7 mouse cellular contexts compared by ENCODE assay signal in the genomic region with DNA sequence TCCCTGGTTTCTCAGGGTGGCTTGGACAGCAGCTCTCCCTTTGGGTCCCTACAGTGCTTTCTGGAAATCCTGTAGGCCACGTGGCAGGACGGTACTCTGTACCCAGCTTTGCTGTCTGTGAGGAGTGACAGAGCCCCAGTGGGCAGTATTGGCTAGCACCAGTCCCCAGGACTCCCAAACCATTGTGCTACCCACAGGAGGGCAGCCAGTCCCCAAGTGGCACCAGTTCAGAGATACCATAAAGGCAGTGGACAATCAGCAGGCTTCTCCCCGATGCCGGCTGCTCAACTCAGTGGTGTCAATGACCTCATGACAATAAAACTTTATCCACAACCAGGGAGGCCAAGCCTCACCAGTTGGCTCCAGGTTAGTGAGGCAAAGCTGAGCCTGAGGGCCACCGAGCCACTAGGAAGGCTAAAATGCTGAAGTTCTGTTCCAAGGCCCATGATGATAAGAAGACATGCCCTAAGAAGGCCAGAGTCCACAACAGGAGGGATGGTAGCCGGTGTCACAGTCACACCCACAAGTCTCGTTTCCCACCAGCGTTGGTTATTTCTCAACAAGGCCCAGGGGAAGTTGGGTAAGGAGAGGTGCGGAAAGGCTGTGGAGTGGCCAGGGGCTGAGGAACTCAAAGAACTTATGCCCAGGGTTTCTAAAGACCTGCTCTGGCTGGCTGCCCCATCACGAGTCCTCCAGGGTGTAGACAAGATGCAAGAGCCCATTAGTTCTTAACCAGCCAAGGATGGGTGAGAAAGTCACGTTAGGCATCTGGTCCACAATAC. TPM values are rescaled to one million over a fixed set of nuclear protein-coding genes. Genes with fewer than 3 reads are reported as not detected.
DNase-seq lines count a peak whose midpoint lies in the region; ATAC-seq lines count a peak whose summit lies in the region.

No protein-coding gene starts in this region.

- peak overlapping the region; percentile 92 for H3K4me3 ChIP-seq in liver, embryonic 11.5 days (ENCODE audit: low read depth, low read length)
- peak overlapping the region; percentile 82 for H3K4me3 ChIP-seq in forebrain, embryonic 13.5 days
- peak overlapping the region; percentile 86 for H3K4me3 ChIP-seq in liver, embryonic 15.5 days (replicated peaks)
- H3K4me3 ChIP-seq in stomach, embryonic 14.5 days (ENCODE audit: low read depth, low read length), result no peak overlapping the region

- peak overlapping the region; percentile 78 for H3K4me2 ChIP-seq in liver, embryonic 11.5 days
- H3K4me2 ChIP-seq in forebrain, embryonic 13.5 days, result peak overlapping the region; percentile 100
- peak overlapping the region; percentile 94 for H3K4me2 ChIP-seq in liver, embryonic 15.5 days
- H3K4me2 ChIP-seq in stomach, embryonic 14.5 days (replicated peaks; ENCODE audit: low read depth, low read length), result peak overlapping the region; percentile 93; the same call in 1 of the 2 replicates

- H3K9me3 ChIP-seq in liver, embryonic 11.5 days (ENCODE audit: control insufficient read depth, low read length), result no peaks in the 10 kb centered on the region
- no peaks in the 10 kb centered on the region for H3K9me3 ChIP-seq in forebrain, embryonic 13.5 days (replicated peaks)
- H3K9me3 ChIP-seq in liver, embryonic 15.5 days (replicated peaks), result no peaks in the 10 kb centered on the region
- H3K9me3 ChIP-seq in stomach, embryonic 14.5 days (ENCODE audit: control insufficient read depth, low read depth, low read length), result no peaks in the 10 kb centered on the region

- H3K4me1 ChIP-seq in liver, embryonic 11.5 days (replicated peaks; ENCODE audit: control insufficient read depth, insufficient read depth, low read length), result peaks cover 42% of the 10 kb centered on the region
- H3K4me1 ChIP-seq in forebrain, embryonic 13.5 days, result peaks cover 28% of the 10 kb centered on the region
- H3K4me1 ChIP-seq in liver, embryonic 15.5 days (replicated peaks), result peaks cover 50% of the 10 kb centered on the region
- peaks cover 12% of the 10 kb centered on the region for H3K4me1 ChIP-seq in stomach, embryonic 14.5 days (ENCODE audit: control insufficient read depth, insufficient read depth, low read length)

- WGBS in liver, embryonic 11.5 days, result 75% methylated on average over 11 of the region's 11 CpGs
- 92% methylated on average over 11 of the region's 11 CpGs for WGBS in forebrain, embryonic 13.5 days
- WGBS in liver, embryonic 15.5 days (ENCODE audit: insufficient replicate concordance), result 60% methylated on average over 11 of the region's 11 CpGs
- WGBS in stomach, embryonic 14.5 days, result 84% methylated on average over 11 of the region's 11 CpGs

- intact Hi-C loops in left cerebral cortex, postnatal 4 days (cut with DNase I), result no loop called here

- peak overlapping the region; percentile 95 for H3K9ac ChIP-seq in liver, embryonic 11.5 days (ENCODE audit: low read depth, low read length)
- H3K9ac ChIP-seq in forebrain, embryonic 13.5 days, result peak overlapping the region; percentile 87; the same call in 1 of the 2 replicates
- H3K9ac ChIP-seq in liver, embryonic 15.5 days, result peak overlapping the region; percentile 86; the same call in 1 of the 2 replicates
- H3K9ac ChIP-seq in stomach, embryonic 14.5 days (replicated peaks; ENCODE audit: low read depth, low read length), result no peak overlapping the region

- DNase-seq in liver, embryonic 11.5 days (ENCODE audit: low spot score), result no peak
- no peak for DNase-seq in liver
- no peak for DNase-seq in natural killer cell, adult 2 months (ENCODE audit: low spot score in 2 of 2)
- DNase-seq in left cerebral cortex, postnatal 4 days, result no peak

- ATAC-seq in liver, embryonic 11.5 days (replicated peaks; ENCODE audit: low FRiP score), result no peak
- ATAC-seq in forebrain, embryonic 13.5 days, result no peak
- ATAC-seq in liver, embryonic 15.5 days (ENCODE audit: insufficient read depth), result no peak
- ATAC-seq in stomach, embryonic 14.5 days (ENCODE audit: insufficient number of reproducible peaks, insufficient read depth, low FRiP score, low read depth), result no peak

- H3K27me3 ChIP-seq in liver, embryonic 11.5 days (replicated peaks; ENCODE audit: control insufficient read depth, insufficient read depth, low read length), result no peaks in the 10 kb centered on the region
- no peaks in the 10 kb centered on the region for H3K27me3 ChIP-seq in forebrain, embryonic 13.5 days
- H3K27me3 ChIP-seq in liver, embryonic 15.5 days, result no peaks in the 10 kb centered on the region
- H3K27me3 ChIP-seq in stomach, embryonic 14.5 days (ENCODE audit: control insufficient read depth, insufficient read depth, low read length), result no peaks in the 10 kb centered on the region

- H3K36me3 ChIP-seq in liver, embryonic 11.5 days (ENCODE audit: control insufficient read depth, insufficient read depth, low read length), result peaks cover 30% of the 10 kb centered on the region
- H3K36me3 ChIP-seq in forebrain, embryonic 13.5 days (ENCODE audit: poor library complexity, severe bottlenecking), result peaks cover 43% of the 10 kb centered on the region
- peaks cover 44% of the 10 kb centered on the region for H3K36me3 ChIP-seq in liver, embryonic 15.5 days (replicated peaks)
- peaks cover 36% of the 10 kb centered on the region for H3K36me3 ChIP-seq in stomach, embryonic 14.5 days (ENCODE audit: control insufficient read depth, insufficient read depth, low read length)

- H3K27ac ChIP-seq in liver, embryonic 11.5 days (ENCODE audit: low read depth, low read length), result no peak overlapping the region
- H3K27ac ChIP-seq in forebrain, embryonic 13.5 days, result no peak overlapping the region
- H3K27ac ChIP-seq in liver, embryonic 15.5 days (replicated peaks), result peak overlapping the region; percentile 79; the same call in 1 of the 2 replicates
- H3K27ac ChIP-seq in stomach, embryonic 14.5 days (ENCODE audit: low read length), result no peak overlapping the region

RNA-seq across cellular contexts. Expression of gene Ncln, which starts 1.7 kb away (rescaled TPM):
- 92.2 and 97.9 TPM in 2 replicates for polyA plus RNA-seq in liver, embryonic 11.5 days (2014; fragmentation: Nextera tagmentation; extraction: Ambion mirVana)
- polyA plus RNA-seq in forebrain, embryonic 13.5 days (2015; fragmentation: Nextera tagmentation; extraction: Ambion mirVana), result 56.8 and 60.9 TPM in 2 replicates
- 43.7 and 52.0 TPM in 2 replicates for polyA plus RNA-seq in liver, embryonic 15.5 days (2015; fragmentation: Nextera tagmentation; extraction: Ambion mirVana)
- polyA plus RNA-seq in stomach, embryonic 14.5 days (2014; fragmentation: Nextera tagmentation; extraction: Ambion mirVana), result 79.1 and 79.3 TPM in 2 replicates
- total RNA-seq in left cerebral cortex, postnatal 4 days (2021), result 100 to 1,000 TPM; 104 to 105 TPM

RNA-seq across cellular contexts. Expression of gene S1pr4, which starts 5.5 kb away (rescaled TPM):
- polyA plus RNA-seq in liver, embryonic 11.5 days (2014; fragmentation: Nextera tagmentation; extraction: Ambion mirVana), result 4.5 and 4.6 TPM in 2 replicates
- 0.52 and 0.53 TPM in 2 replicates for polyA plus RNA-seq in forebrain, embryonic 13.5 days (2015; fragmentation: Nextera tagmentation; extraction: Ambion mirVana)
- 4.1 and 5.4 TPM in 2 replicates for polyA plus RNA-seq in liver, embryonic 15.5 days (2015; fragmentation: Nextera tagmentation; extraction: Ambion mirVana)
- 0.41 and 0.72 TPM in 2 replicates for polyA plus RNA-seq in stomach, embryonic 14.5 days (2014; fragmentation: Nextera tagmentation; extraction: Ambion mirVana)
- under 1 TPM; 0.14 to 0.66 TPM for total RNA-seq in left cerebral cortex, postnatal 4 days (2021)

RNA-seq across cellular contexts. Expression of gene Celf5, which starts 11.9 kb away (rescaled TPM):
- 0.12 TPM in 1 of 2 replicates, not detected in the other for polyA plus RNA-seq in liver, embryonic 11.5 days (2014; fragmentation: Nextera tagmentation; extraction: Ambion mirVana)
- polyA plus RNA-seq in forebrain, embryonic 13.5 days (2015; fragmentation: Nextera tagmentation; extraction: Ambion mirVana), result 48.8 and 57.4 TPM in 2 replicates
- 0.02 TPM in 1 of 2 replicates, not detected in the other for polyA plus RNA-seq in liver, embryonic 15.5 days (2015; fragmentation: Nextera tagmentation; extraction: Ambion mirVana)
- polyA plus RNA-seq in stomach, embryonic 14.5 days (2014; fragmentation: Nextera tagmentation; extraction: Ambion mirVana), result 1.7 and 2.2 TPM in 2 replicates
- total RNA-seq in left cerebral cortex, postnatal 4 days (2021), result 100 to 1,000 TPM; 303 to 316 TPM

RNA-seq across cellular contexts. Expression of gene Gna15, which starts 29.6 kb away (rescaled TPM):
- 10.1 and 11.3 TPM in 2 replicates for polyA plus RNA-seq in liver, embryonic 11.5 days (2014; fragmentation: Nextera tagmentation; extraction: Ambion mirVana)
- polyA plus RNA-seq in forebrain, embryonic 13.5 days (2015; fragmentation: Nextera tagmentation; extraction: Ambion mirVana), result 0.48 and 0.57 TPM in 2 replicates
- polyA plus RNA-seq in liver, embryonic 15.5 days (2015; fragmentation: Nextera tagmentation; extraction: Ambion mirVana), result 4.3 and 5.6 TPM in 2 replicates
- 3.6 and 7.4 TPM in 2 replicates for polyA plus RNA-seq in stomach, embryonic 14.5 days (2014; fragmentation: Nextera tagmentation; extraction: Ambion mirVana)
- total RNA-seq in left cerebral cortex, postnatal 4 days (2021), result 1 to 10 TPM; 1.1 to 1.6 TPM

RNA-seq across cellular contexts. Expression of gene Nfic, which starts 39.0 kb away (rescaled TPM):
- 15.4 and 21.4 TPM in 2 replicates for polyA plus RNA-seq in liver, embryonic 11.5 days (2014; fragmentation: Nextera tagmentation; extraction: Ambion mirVana)
- polyA plus RNA-seq in forebrain, embryonic 13.5 days (2015; fragmentation: Nextera tagmentation; extraction: Ambion mirVana), result 18.5 and 25.2 TPM in 2 replicates
- 9.5 and 11.5 TPM in 2 replicates for polyA plus RNA-seq in liver, embryonic 15.5 days (2015; fragmentation: Nextera tagmentation; extraction: Ambion mirVana)
- polyA plus RNA-seq in stomach, embryonic 14.5 days (2014; fragmentation: Nextera tagmentation; extraction: Ambion mirVana), result 76.0 and 80.1 TPM in 2 replicates
- total RNA-seq in left cerebral cortex, postnatal 4 days (2021), result 10 to 100 TPM; 29.5 to 31.1 TPM

Comparison
In these comparisons a context has a peak if more than half of its experiments do, and no peak if none do; other contexts are left out.
1. RNA of gene Celf5, which starts 11.9 kb away (polyA plus RNA-seq): 48.8 to 57.4 TPM in forebrain, embryonic 13.5 days; 1.7 to 2.2 TPM in stomach, embryonic 14.5 days, 0.12 TPM in liver, embryonic 11.5 days and 0.02 TPM in liver, embryonic 15.5 days; every median in the first group is over 10 times any median in the second.
2. Peak in every context shown above with its lines, with median percentiles within 50 percentile points of each other: H3K4me2 ChIP-seq.